Mouse (Mus musculus): ENCODE measurements around the gene Pdia3. TPM values are rescaled to one million over a fixed set of nuclear protein-coding genes. Genes with fewer than 3 reads are reported as not detected.

Gene Pdia3
- polyA plus RNA-seq, 1 experiment from 2014 or later: 339 TPM

DNA sequence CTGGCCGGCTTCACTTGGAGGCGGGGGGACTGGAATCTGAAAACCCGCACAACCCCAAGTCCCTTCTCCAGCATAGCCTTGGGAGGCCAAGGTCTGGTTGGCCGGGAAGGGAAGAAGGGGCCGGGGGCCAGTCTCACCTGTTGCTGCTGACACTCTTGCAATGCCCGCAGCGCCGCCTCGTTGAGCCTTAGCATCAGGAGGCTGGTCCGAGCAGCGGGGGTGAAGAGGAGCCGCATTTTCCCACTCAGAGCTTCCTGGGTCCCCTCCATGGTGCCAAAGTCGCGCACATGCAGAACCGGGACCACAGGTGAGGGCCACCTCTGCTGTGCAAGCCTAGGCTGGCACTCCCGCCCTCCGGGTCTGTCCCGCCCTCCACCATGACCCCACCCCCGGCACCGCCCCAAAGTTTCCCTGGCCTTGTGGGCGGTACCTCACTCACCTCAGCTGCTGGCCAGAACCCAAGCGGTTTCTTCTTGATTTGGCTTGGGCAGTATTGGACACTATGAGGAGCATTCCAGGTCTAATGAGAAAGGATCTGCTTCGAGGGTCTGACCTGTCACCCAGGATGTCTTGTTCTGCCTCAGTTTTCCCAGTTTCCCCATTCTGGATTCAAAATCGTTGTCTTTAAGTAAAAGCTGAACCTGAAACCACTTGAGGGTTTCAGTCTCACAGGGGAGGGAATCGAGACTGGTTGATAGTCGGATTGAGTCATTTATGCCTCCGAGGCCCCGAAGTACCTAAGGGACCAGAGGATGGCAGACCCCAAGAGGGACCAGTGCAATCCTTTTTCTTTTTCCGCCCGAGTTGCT lies 28.9 kb downstream of the Pdia3 start:
- no peak overlapping the region for H3K27ac ChIP-seq (replicated peaks in 1 of 2; ENCODE audit: control insufficient read depth in 1 of 2, insufficient read depth in 1 of 2, low read depth in 2 of 2, low read length in 2 of 2)
- peak; percentile 70; the same call in 1 of the 2 replicates for ATAC-seq (ENCODE audit: insufficient number of reproducible peaks, insufficient read depth, low FRiP score, low read depth)

GRCm38 (mm10) chr2:121443068-121443349 lies 29.4 kb downstream of the Pdia3 start:
- Histone ChIP-seq H3K4me1 (ENCODE audit: control insufficient read depth in 2 of 2, insufficient read depth in 2 of 2, low read length in 2 of 2) (peaks cover 11 to 21% of the 10 kb centered on the region in 2 experiments; a peak in 3 of 4 replicates), H3K27ac (replicated peaks in 1 of 2; ENCODE audit: control insufficient read depth in 1 of 2, insufficient read depth in 1 of 2, low read depth in 2 of 2, low read length in 2 of 2) (no peak overlapping the region), H3K9me3 (ENCODE audit: control insufficient read depth, low read length) (no peaks in the 10 kb centered on the region), H3K9ac (ENCODE audit: low read length) (peak overlapping the region; percentile 70), H3K4me2 (ENCODE audit: low read length) (peak overlapping the region; percentile 97), H3K4me3 (ENCODE audit: control insufficient read depth in 1 of 2, insufficient read depth in 1 of 2, low read depth in 1 of 2, low read length in 2 of 2) (peak overlapping the region; percentile 50 to 52), H3K36me3 (ENCODE audit: control insufficient read depth, insufficient read depth, low read length) (peaks cover 19% of the 10 kb centered on the region), H3K27me3 (ENCODE audit: control insufficient read depth, insufficient read depth, low read length) (no peaks in the 10 kb centered on the region)
- no peak for ATAC-seq (ENCODE audit: insufficient number of reproducible peaks, insufficient read depth, low FRiP score, low read depth)
- 18% methylated on average over 8 of the region's 8 CpGs for WGBS

More for the DNA sequence above, 28.9 kb downstream of the Pdia3 start:
- Histone ChIP-seq H3K9me3 (ENCODE audit: control insufficient read depth, low read length) (no peaks in the 10 kb centered on the region), H3K4me1 (ENCODE audit: control insufficient read depth in 2 of 2, insufficient read depth in 2 of 2, low read length in 2 of 2) (peaks cover 10 to 16% of the 10 kb centered on the region in 2 experiments; a peak in 3 of 4 replicates), H3K27me3 (ENCODE audit: control insufficient read depth, insufficient read depth, low read length) (no peaks in the 10 kb centered on the region), H3K4me3 (ENCODE audit: control insufficient read depth in 1 of 2, insufficient read depth in 1 of 2, low read depth in 1 of 2, low read length in 2 of 2) (peak overlapping the region; percentile 50 to 52), H3K4me2 (ENCODE audit: low read length) (peak overlapping the region; percentile 97), H3K9ac (ENCODE audit: low read length) (peak overlapping the region; percentile 70), H3K36me3 (ENCODE audit: control insufficient read depth, insufficient read depth, low read length) (peaks cover 25% of the 10 kb centered on the region)
- WGBS: 2% methylated on average over 30 of the region's 30 CpGs

- Histone ChIP-seq H3K9ac (ENCODE audit: low read length) (no peak within 1 kb of the TSS), H3K4me1 (ENCODE audit: control insufficient read depth in 2 of 2, insufficient read depth in 2 of 2, low read length in 2 of 2) (peaks cover 12 to 22% of the 10 kb centered on the region in 2 experiments; a peak in 3 of 4 replicates), H3K36me3 (ENCODE audit: control insufficient read depth, insufficient read depth, low read length) (peaks cover 8% of the 10 kb centered on the region), H3K27ac (replicated peaks in 1 of 2; ENCODE audit: control insufficient read depth in 1 of 2, insufficient read depth in 1 of 2, low read depth in 2 of 2, low read length in 2 of 2) (no peak within 1 kb of the TSS), H3K4me2 (ENCODE audit: low read length) (peak within 1 kb of the TSS; percentile 97), H3K4me3 (ENCODE audit: control insufficient read depth in 1 of 2, insufficient read depth in 1 of 2, low read depth in 1 of 2, low read length in 2 of 2) (no peak within 1 kb of the TSS), H3K27me3 (ENCODE audit: control insufficient read depth, insufficient read depth, low read length) (no peaks in the 10 kb centered on the region), H3K9me3 (ENCODE audit: control insufficient read depth, low read length) (no peaks in the 10 kb centered on the region)
- no peak for ATAC-seq (ENCODE audit: insufficient number of reproducible peaks, insufficient read depth, low FRiP score, low read depth)
- 84% methylated on average over 1 of the region's 1 CpGs for WGBS
These were observed 30.6 kb downstream of the Pdia3 start, which contains the start of gene Ell3 for GRCm38 (mm10) chr2:121444178-121444577. Ell3 (minus strand) TSS chr2:121444278.

DNA sequence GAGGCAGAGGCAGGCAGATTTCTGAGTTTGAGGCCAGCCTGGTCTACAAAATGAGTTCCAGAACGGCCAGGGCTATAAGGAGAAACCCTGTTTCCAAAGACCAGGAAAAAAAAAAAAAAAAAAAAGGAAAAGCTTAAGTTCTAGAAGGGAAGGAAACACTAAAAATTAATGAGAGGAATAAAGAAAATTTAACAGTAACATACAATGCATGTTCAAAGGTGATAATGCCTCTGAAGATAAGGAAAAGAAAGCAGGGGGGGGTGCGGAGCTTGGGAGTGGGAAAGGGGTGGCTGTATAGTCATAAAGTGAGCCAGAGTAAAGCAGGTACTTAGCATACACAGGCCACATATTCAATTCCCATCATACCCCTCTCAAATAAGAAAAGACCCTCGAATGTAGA lies 31.5 kb downstream of the Pdia3 start:
- no peak overlapping the region for H3K9ac ChIP-seq (ENCODE audit: low read length)
- H3K4me2 ChIP-seq (ENCODE audit: low read length): no peak overlapping the region
- ATAC-seq (ENCODE audit: insufficient number of reproducible peaks, insufficient read depth, low FRiP score, low read depth): no peak
- WGBS: 79% methylated on average over 3 of the region's 3 CpGs
- H3K36me3 ChIP-seq (ENCODE audit: control insufficient read depth, insufficient read depth, low read length): no peaks in the 10 kb centered on the region; the same call in 1 of the 2 replicates
- H3K9me3 ChIP-seq (ENCODE audit: control insufficient read depth, low read length): no peaks in the 10 kb centered on the region
- no peak overlapping the region for H3K27ac ChIP-seq (replicated peaks in 1 of 2; ENCODE audit: control insufficient read depth in 1 of 2, insufficient read depth in 1 of 2, low read depth in 2 of 2, low read length in 2 of 2)
- no peak overlapping the region for H3K4me3 ChIP-seq (ENCODE audit: control insufficient read depth in 1 of 2, insufficient read depth in 1 of 2, low read depth in 1 of 2, low read length in 2 of 2)
- no peaks in the 10 kb centered on the region for H3K27me3 ChIP-seq (ENCODE audit: control insufficient read depth, insufficient read depth, low read length)
- peaks cover 12 to 22% of the 10 kb centered on the region in 2 experiments; a peak in 3 of 4 replicates for H3K4me1 ChIP-seq (ENCODE audit: control insufficient read depth in 2 of 2, insufficient read depth in 2 of 2, low read length in 2 of 2)

- Histone ChIP-seq H3K4me1 (ENCODE audit: control insufficient read depth in 2 of 2, insufficient read depth in 2 of 2, low read length in 2 of 2) (peaks cover 15 to 34% of the 10 kb centered on the region in 2 experiments), H3K36me3 (ENCODE audit: control insufficient read depth, insufficient read depth, low read length) (peaks cover 8% of the 10 kb centered on the region), H3K9me3 (ENCODE audit: control insufficient read depth, low read length) (no peaks in the 10 kb centered on the region), H3K9ac (ENCODE audit: low read length) (no peak overlapping the region), H3K4me3 (ENCODE audit: control insufficient read depth in 1 of 2, insufficient read depth in 1 of 2, low read depth in 1 of 2, low read length in 2 of 2) (no peak overlapping the region), H3K27me3 (ENCODE audit: control insufficient read depth, insufficient read depth, low read length) (no peaks in the 10 kb centered on the region), H3K27ac (replicated peaks in 1 of 2; ENCODE audit: control insufficient read depth in 1 of 2, insufficient read depth in 1 of 2, low read depth in 2 of 2, low read length in 2 of 2) (no peak overlapping the region), H3K4me2 (ENCODE audit: low read length) (no peak overlapping the region)
- whole genome bisulfite sequencing: 71% methylated on average over 4 of the region's 4 CpGs
- ATAC-seq (ENCODE audit: insufficient number of reproducible peaks, insufficient read depth, low FRiP score, low read depth): no peak
These were observed 32.9 kb downstream of the Pdia3 start for GRCm38 (mm10) chr2:121446506-121446905.

- Histone ChIP-seq H3K36me3 (ENCODE audit: control insufficient read depth, insufficient read depth, low read length) (peaks cover 11% of the 10 kb centered on the region), H3K27ac (replicated peaks in 1 of 2; ENCODE audit: control insufficient read depth in 1 of 2, insufficient read depth in 1 of 2, low read depth in 2 of 2, low read length in 2 of 2) (no peak overlapping the region), H3K4me1 (ENCODE audit: control insufficient read depth in 2 of 2, insufficient read depth in 2 of 2, low read length in 2 of 2) (peaks cover 12 to 33% of the 10 kb centered on the region in 2 experiments), H3K9me3 (ENCODE audit: control insufficient read depth, low read length) (no peaks in the 10 kb centered on the region), H3K4me3 (ENCODE audit: control insufficient read depth in 1 of 2, insufficient read depth in 1 of 2, low read depth in 1 of 2, low read length in 2 of 2) (no peak overlapping the region), H3K4me2 (ENCODE audit: low read length) (no peak overlapping the region), H3K9ac (ENCODE audit: low read length) (no peak overlapping the region), H3K27me3 (ENCODE audit: control insufficient read depth, insufficient read depth, low read length) (no peaks in the 10 kb centered on the region)
- WGBS: 89% methylated on average over 3 of the region's 3 CpGs
- ATAC-seq (ENCODE audit: insufficient number of reproducible peaks, insufficient read depth, low FRiP score, low read depth): no peak
These were observed 33.4 kb downstream of the Pdia3 start for GRCm38 (mm10) chr2:121447006-121447405.

DNA sequence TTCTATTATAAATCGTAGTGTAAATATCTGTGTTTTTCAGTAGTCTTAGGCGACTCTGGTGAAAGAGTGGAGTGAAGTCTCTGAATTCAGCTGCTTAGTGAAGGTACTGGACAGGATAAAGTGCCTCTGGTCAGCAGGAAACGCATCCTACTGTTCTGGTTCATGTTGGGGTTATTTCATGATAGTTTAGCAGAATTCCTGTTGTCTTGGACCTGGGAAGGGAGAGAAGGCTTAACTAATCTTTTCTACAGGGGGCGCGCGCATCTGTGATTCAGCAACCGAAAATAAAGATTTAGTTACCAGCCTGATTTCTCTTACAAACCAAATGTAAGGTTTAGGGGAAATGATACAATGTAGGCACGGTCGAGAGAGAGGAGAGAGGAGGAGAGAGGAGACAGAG lies 34.6 kb downstream of the Pdia3 start:
- WGBS: 13% methylated on average over 9 of the region's 9 CpGs
- Histone ChIP-seq H3K4me1 (ENCODE audit: control insufficient read depth in 2 of 2, insufficient read depth in 2 of 2, low read length in 2 of 2) (peaks cover 10 to 34% of the 10 kb centered on the region in 2 experiments), H3K9ac (ENCODE audit: low read length) (peak overlapping the region; percentile 80), H3K4me2 (ENCODE audit: low read length) (peak overlapping the region; percentile 81), H3K4me3 (ENCODE audit: control insufficient read depth in 1 of 2, insufficient read depth in 1 of 2, low read depth in 1 of 2, low read length in 2 of 2) (peak overlapping the region; percentile 48 to 57; a peak in 3 of 4 replicates), H3K27ac (replicated peaks in 1 of 2; ENCODE audit: control insufficient read depth in 1 of 2, insufficient read depth in 1 of 2, low read depth in 2 of 2, low read length in 2 of 2) (peak overlapping the region; percentile 98 to 99), H3K9me3 (ENCODE audit: control insufficient read depth, low read length) (no peaks in the 10 kb centered on the region), H3K36me3 (ENCODE audit: control insufficient read depth, insufficient read depth, low read length) (peaks cover 22% of the 10 kb centered on the region), H3K27me3 (ENCODE audit: control insufficient read depth, insufficient read depth, low read length) (no peaks in the 10 kb centered on the region)
- ATAC-seq (ENCODE audit: insufficient number of reproducible peaks, insufficient read depth, low FRiP score, low read depth): no peak

All from heart, embryonic 14.5 days (tissue).